Mouse (Mus musculus) neural tube, embryonic 13.5 days (tissue): Measurements from ENCODE around the gene Nphp4. TPM values are rescaled to one million over a fixed set of nuclear protein-coding genes. Genes with fewer than 3 reads are reported as not detected.
A peak's percentile ranks its signal among the peaks of the same experiment; 100 is the strongest.
"Not testable (repeated sequence)": the region's sequence is repeated elsewhere in the genome, so short reads cannot be mapped to it uniquely, and the experiment has no call there.

ENCODE experiments used
- ATAC-seq: fragments of 200-750 bp; cut with Nextera tagmentation; 2 replicates; pipeline ENCODE4 v1.8.0; 2017; ENCODE audit warnings: low read depth, mild to moderate bottlenecking, moderate TSS enrichment, moderate library complexity
- H3K27ac ChIP-seq: fragments of 300-500 bp; sonication (generic); replicated peaks from 2 replicates; pipeline ENCODE4 v1.5.1; 2015; ENCODE audit warnings: moderate library complexity, mild to moderate bottlenecking, inconsistent platforms
- H3K27me3 ChIP-seq: fragments of 300-500 bp; sonication (generic); 2 replicates; pipeline ENCODE4 v1.6.1; 2015; ENCODE audit warnings: mild to moderate bottlenecking, inconsistent platforms
- H3K36me3 ChIP-seq: fragments of 300-500 bp; sonication (generic); 2 replicates; pipeline ENCODE4 v1.6.1; 2015; ENCODE audit warnings: mild to moderate bottlenecking, inconsistent platforms
- H3K4me1 ChIP-seq: fragments of 300-500 bp; sonication (generic); replicated peaks from 2 replicates; pipeline ENCODE4 v1.6.1; 2015; ENCODE audit warnings: inconsistent platforms
- H3K4me2 ChIP-seq: fragments of 300-500 bp; sonication (generic); 2 replicates; pipeline ENCODE4 v1.6.1; 2015; ENCODE audit warnings: inconsistent platforms, mild to moderate bottlenecking, moderate library complexity
- H3K4me3 ChIP-seq: fragments of 300-500 bp; sonication (generic); 2 replicates; pipeline ENCODE4 v1.5.1; 2015; ENCODE audit warnings: mild to moderate bottlenecking, inconsistent platforms
- H3K9ac ChIP-seq: fragments of 300-500 bp; sonication (generic); 2 replicates; pipeline ENCODE4 v1.6.1; 2015; ENCODE audit warnings: moderate library complexity, mild to moderate bottlenecking, inconsistent platforms
- H3K9me3 ChIP-seq: fragments of 300-500 bp; sonication (generic); 2 replicates; pipeline ENCODE4 v1.6.1; 2016; ENCODE audit warnings: inconsistent platforms
- WGBS: fragments of 180-500 bp; shearing (Covaris S2); methylation state at CpG from one replicate; pipeline ENCODE4 v1.1.7; 2015; 5-methylcytosine and 5-hydroxymethylcytosine counted together
- polyA plus RNA-seq: library from polyadenylated mRNA; unstranded; fragments of >200 nt; fragmentation: Nextera tagmentation; extraction: Ambion mirVana; gene quantifications from 2 replicates; pipeline ENCODE4 v1.2.1, GENCODE M21; 2015

The Nphp4 gene
- polyA plus RNA-seq, 1 experiment from 2014 or later = 4.9 TPM

- Histone ChIP-seq H3K9ac (no peak overlapping the region), H3K4me2 (no peak overlapping the region), H3K9me3 (no peaks in the 10 kb centered on the region), H3K36me3 (peaks cover 11% of the 10 kb centered on the region), H3K27me3 (no peaks in the 10 kb centered on the region), H3K27ac (no peak overlapping the region), H3K4me3 (no peak overlapping the region), H3K4me1 (peaks cover 20% of the 10 kb centered on the region)
- whole genome bisulfite sequencing = 97% methylated on average over 11 of the region's 11 CpGs
- ATAC-seq = no peak
Measured at GRCm38 (mm10) chr4:152542447-152542846, 65.9 kb downstream of the Nphp4 start.

GRCm38 (mm10) chr4:152546481-152546880 lies 70.0 kb downstream of the Nphp4 start:
- H3K27me3 ChIP-seq = no peaks in the 10 kb centered on the region
- H3K4me2 ChIP-seq = no peak overlapping the region
- peak overlapping the region; percentile 80; the same call in 1 of the 2 replicates for H3K27ac ChIP-seq
- H3K4me1 ChIP-seq = peaks cover 41% of the 10 kb centered on the region
- H3K4me3 ChIP-seq = no peak overlapping the region
- WGBS = 58% methylated on average over 8 of the region's 8 CpGs
- peaks cover 15% of the 10 kb centered on the region for H3K36me3 ChIP-seq
- H3K9me3 ChIP-seq = no peaks in the 10 kb centered on the region
- H3K9ac ChIP-seq = no peak overlapping the region
- ATAC-seq = no peak

GRCm38 (mm10) chr4:152547886-152548663 lies 71.6 kb downstream of the Nphp4 start:
- Histone ChIP-seq H3K9ac (peak overlapping the region; percentile 53), H3K4me3 (no peak overlapping the region), H3K4me2 (peak overlapping the region; percentile 21; the same call in 1 of the 2 replicates), H3K9me3 (no peaks in the 10 kb centered on the region), H3K27me3 (no peaks in the 10 kb centered on the region), H3K36me3 (peaks cover 3% of the 10 kb centered on the region; the same call in 1 of the 2 replicates), H3K27ac (peak overlapping the region; percentile 80), H3K4me1 (peaks cover 41% of the 10 kb centered on the region)
- peak; percentile 41; the same call in 1 of the 2 replicates for ATAC-seq
- WGBS = 26% methylated on average over 37 of the region's 37 CpGs

- Histone ChIP-seq H3K4me1 (peaks cover 29% of the 10 kb centered on the region), H3K9ac (no peak overlapping the region), H3K9me3 (no peaks in the 10 kb centered on the region), H3K27ac (peak overlapping the region; percentile 80), H3K4me2 (no peak overlapping the region), H3K27me3 (no peaks in the 10 kb centered on the region), H3K4me3 (no peak overlapping the region), H3K36me3 (peaks cover 3% of the 10 kb centered on the region; the same call in 1 of the 2 replicates)
- 94% methylated on average over 18 of the region's 18 CpGs for WGBS
- ATAC-seq = no peak
Measured at GRCm38 (mm10) chr4:152549507-152550202, 73.1 kb downstream of the Nphp4 start.

- Histone ChIP-seq H3K4me1 (peaks cover 32% of the 10 kb centered on the region), H3K9ac (no peak overlapping the region), H3K27ac (no peak overlapping the region), H3K4me3 (no peak overlapping the region), H3K27me3 (no peaks in the 10 kb centered on the region), H3K4me2 (no peak overlapping the region), H3K36me3 (peaks cover 3% of the 10 kb centered on the region; the same call in 1 of the 2 replicates), H3K9me3 (no peaks in the 10 kb centered on the region)
- no peak for ATAC-seq
- WGBS = 84% methylated on average over 6 of the region's 6 CpGs
Measured at GRCm38 (mm10) chr4:152550203-152550549, 73.7 kb downstream of the Nphp4 start.

GRCm38 (mm10) chr4:152553582-152554285 lies 77.2 kb downstream of the Nphp4 start:
- WGBS = 91% methylated on average over 8 of the region's 8 CpGs
- ATAC-seq = no peak
- no peaks in the 10 kb centered on the region for H3K9me3 ChIP-seq
- H3K4me3 ChIP-seq = no peak overlapping the region
- H3K9ac ChIP-seq = no peak overlapping the region
- no peaks in the 10 kb centered on the region for H3K27me3 ChIP-seq
- peaks cover 3% of the 10 kb centered on the region; the same call in 1 of the 2 replicates for H3K36me3 ChIP-seq
- H3K4me2 ChIP-seq = no peak overlapping the region
- H3K4me1 ChIP-seq = peaks cover 38% of the 10 kb centered on the region
- H3K27ac ChIP-seq = no peak overlapping the region

- Histone ChIP-seq H3K4me2 (no peak overlapping the region), H3K4me1 (peaks cover 38% of the 10 kb centered on the region), H3K27me3 (no peaks in the 10 kb centered on the region), H3K4me3 (no peak overlapping the region), H3K9me3 (no peaks in the 10 kb centered on the region), H3K9ac (no peak overlapping the region), H3K27ac (0 out of 2 replicates have a peak overlapping the region, but pooled peaks have one; percentile 9), H3K36me3 (peaks cover 3% of the 10 kb centered on the region; the same call in 1 of the 2 replicates)
- no peak for ATAC-seq
- 74% methylated on average over 18 of the region's 18 CpGs for WGBS
Measured at GRCm38 (mm10) chr4:152554421-152554820, 77.9 kb downstream of the Nphp4 start.

- not testable (repeated sequence) for H3K9ac ChIP-seq, H3K27me3 ChIP-seq, H3K4me3 ChIP-seq, H3K27ac ChIP-seq, H3K36me3 ChIP-seq, H3K4me2 ChIP-seq, H3K9me3 ChIP-seq, ATAC-seq
- WGBS = 63% methylated on average over 3 of the region's 3 CpGs
- H3K4me1 ChIP-seq = peaks cover 51% of the 10 kb centered on the region
Measured at GRCm38 (mm10) chr4:152555806-152556205, 79.3 kb downstream of the Nphp4 start.

GRCm38 (mm10) chr4:152558246-152558645 lies 81.7 kb downstream of the Nphp4 start:
- peak overlapping the region; percentile 61; the same call in 1 of the 2 replicates for H3K27ac ChIP-seq

GRCm38 (mm10) chr4:152568006-152568405 lies 91.5 kb downstream of the Nphp4 start:
- no peaks in the 10 kb centered on the region; the same call in 1 of the 2 replicates for H3K27me3 ChIP-seq
- 69% methylated on average over 4 of the region's 4 CpGs for WGBS
- peaks cover 33% of the 10 kb centered on the region for H3K4me1 ChIP-seq
- no peaks in the 10 kb centered on the region for H3K9me3 ChIP-seq
- H3K36me3 ChIP-seq = no peaks in the 10 kb centered on the region
- no peak overlapping the region for H3K4me2 ChIP-seq
- H3K27ac ChIP-seq = peak overlapping the region; percentile 80
- no peak overlapping the region for H3K9ac ChIP-seq
- no peak for ATAC-seq
- no peak overlapping the region for H3K4me3 ChIP-seq

More at GRCm38 (mm10) chr4:152558246-152558645, 81.7 kb downstream of the Nphp4 start:
- no peak overlapping the region for H3K4me3 ChIP-seq
- peaks cover 53% of the 10 kb centered on the region for H3K4me1 ChIP-seq
- no peaks in the 10 kb centered on the region for H3K36me3 ChIP-seq
- peak; percentile 66 for ATAC-seq
- no peaks in the 10 kb centered on the region for H3K27me3 ChIP-seq
- H3K4me2 ChIP-seq = 0 out of 2 replicates have a peak overlapping the region, but pooled peaks have one; percentile 3
- 19% methylated on average over 17 of the region's 17 CpGs for WGBS
- no peaks in the 10 kb centered on the region for H3K9me3 ChIP-seq
- peak overlapping the region; percentile 38; the same call in 1 of the 2 replicates for H3K9ac ChIP-seq

- WGBS = 36% methylated on average over 23 of the region's 23 CpGs
- no peaks in the 10 kb centered on the region; the same call in 1 of the 2 replicates for H3K27me3 ChIP-seq
- no peaks in the 10 kb centered on the region for H3K36me3 ChIP-seq
- peak overlapping the region; percentile 24; the same call in 1 of the 2 replicates for H3K4me2 ChIP-seq
- H3K9me3 ChIP-seq = no peaks in the 10 kb centered on the region
- peak; percentile 62; the same call in 1 of the 2 replicates for ATAC-seq
- peak overlapping the region; percentile 41 for H3K9ac ChIP-seq
- peak overlapping the region; percentile 80 for H3K27ac ChIP-seq
- H3K4me3 ChIP-seq = no peak overlapping the region
- H3K4me1 ChIP-seq = peaks cover 33% of the 10 kb centered on the region
Measured at GRCm38 (mm10) chr4:152568662-152569395, 92.3 kb downstream of the Nphp4 start.
